Mouse (Mus musculus): ENCODE results near the gene Sod2. TPM values are rescaled to one million over a fixed set of nuclear protein-coding genes. Genes with fewer than 3 reads are reported as not detected.
"Not testable (repeated sequence)": the region's sequence is repeated elsewhere in the genome, so short reads cannot be mapped to it uniquely, and the experiment has no call there.

Sod2 gene
- total RNA-seq (2014; rRNA removed): 160 and 177 TPM in 2 replicates
- 121 and 128 TPM in 2 replicates for polyA plus RNA-seq (2015; fragmentation: Nextera tagmentation; extraction: Ambion mirVana)

- H3K27me3 ChIP-seq (ENCODE audit: insufficient read depth, low read length); H3K4me1 ChIP-seq (ENCODE audit: insufficient read depth, low read length); H3K36me3 ChIP-seq (ENCODE audit: insufficient read depth, low read length); DNase-seq (ENCODE audit: low spot score); H3K9me3 ChIP-seq (ENCODE audit: low read length); ATAC-seq (ENCODE audit: low FRiP score): not testable (repeated sequence)
- H3K4me3 ChIP-seq (ENCODE audit: low read depth, low read length): peak within 1 kb of the TSS; percentile 89
- peak within 1 kb of the TSS; percentile 85 for H3K27ac ChIP-seq (ENCODE audit: low read depth, low read length)
- peak within 1 kb of the TSS; percentile 82 for H3K9ac ChIP-seq (replicated peaks; ENCODE audit: low read length, poor library complexity, severe bottlenecking)
- peak within 1 kb of the TSS; percentile 69 for H3K4me2 ChIP-seq (ENCODE audit: low read depth, low read length, poor library complexity, severe bottlenecking)
- 95% methylated on average over 2 of the region's 2 CpGs for WGBS
These were observed at the start of gene Sod2 for GRCm38 (mm10) chr17:13006546-13006945. Sod2 (plus strand) TSS chr17:13006846.

GRCm38 (mm10) chr17:12959377-12959776 lies 47.3 kb upstream of the Sod2 start:
- ATAC-seq (ENCODE audit: low FRiP score); H3K36me3 ChIP-seq (ENCODE audit: insufficient read depth, low read length); H3K9me3 ChIP-seq (ENCODE audit: low read length); H3K27me3 ChIP-seq (ENCODE audit: insufficient read depth, low read length); H3K27ac ChIP-seq (ENCODE audit: low read depth, low read length); H3K9ac ChIP-seq (replicated peaks; ENCODE audit: low read length, poor library complexity, severe bottlenecking); H3K4me1 ChIP-seq (ENCODE audit: insufficient read depth, low read length); DNase-seq (ENCODE audit: low spot score): not testable (repeated sequence)
- 0% methylated on average over 1 of the region's 2 CpGs for WGBS
- H3K4me3 ChIP-seq (ENCODE audit: low read depth, low read length): peak overlapping the region; percentile 20; the same call in 1 of the 2 replicates
- peak overlapping the region; percentile 43 for H3K4me2 ChIP-seq (ENCODE audit: low read depth, low read length, poor library complexity, severe bottlenecking)

GRCm38 (mm10) chr17:12960331-12960873 lies 46.2 kb upstream of the Sod2 start, which contains the start of gene Acat2:
Acat2 (minus strand) TSS chr17:12960747.
- under 1% methylated on average over 41 of the region's 42 CpGs for WGBS
- ATAC-seq (ENCODE audit: low FRiP score) (peak; percentile 98), DNase-seq (ENCODE audit: low spot score) (peak; percentile 97)
- H3K4me1 ChIP-seq (ENCODE audit: insufficient read depth, low read length): peaks cover 4% of the 10 kb centered on the region; the same call in 1 of the 2 replicates
- peak within 1 kb of the TSS; percentile 58 for H3K4me3 ChIP-seq (ENCODE audit: low read depth, low read length)
- TF ChIP-seq CTCF (IDR thresholded peaks at IDR 0.05): 0 out of 2 replicates have a peak, but pooled peaks have one; percentile 2
- H3K9ac ChIP-seq (replicated peaks; ENCODE audit: low read length, poor library complexity, severe bottlenecking): peak within 1 kb of the TSS; percentile 69
- H3K36me3 ChIP-seq (ENCODE audit: insufficient read depth, low read length): 0 out of 2 replicates have a peak, but pooled peaks cover 3% of the 10 kb centered on the region
- peak within 1 kb of the TSS; percentile 64 for H3K4me2 ChIP-seq (ENCODE audit: low read depth, low read length, poor library complexity, severe bottlenecking)
- H3K27me3 ChIP-seq (ENCODE audit: insufficient read depth, low read length): no peaks in the 10 kb centered on the region
- H3K9me3 ChIP-seq (ENCODE audit: low read length): no peaks in the 10 kb centered on the region
- H3K27ac ChIP-seq (ENCODE audit: low read depth, low read length): peak within 1 kb of the TSS; percentile 87

- Histone ChIP-seq H3K4me3 (ENCODE audit: low read depth, low read length) (no peak overlapping the region), H3K27ac (ENCODE audit: low read depth, low read length) (no peak overlapping the region), H3K27me3 (ENCODE audit: insufficient read depth, low read length) (no peaks in the 10 kb centered on the region), H3K4me2 (ENCODE audit: low read depth, low read length, poor library complexity, severe bottlenecking) (no peak overlapping the region), H3K9me3 (ENCODE audit: low read length) (no peaks in the 10 kb centered on the region), H3K9ac (replicated peaks; ENCODE audit: low read length, poor library complexity, severe bottlenecking) (no peak overlapping the region), H3K4me1 (ENCODE audit: insufficient read depth, low read length) (peaks cover 4% of the 10 kb centered on the region; the same call in 1 of the 2 replicates), H3K36me3 (ENCODE audit: insufficient read depth, low read length) (peaks cover 14% of the 10 kb centered on the region)
- no peak for TF ChIP-seq CTCF (IDR thresholded peaks at IDR 0.05)
- WGBS: 92% methylated on average over 3 of the region's 3 CpGs
- DNase-seq (ENCODE audit: low spot score) (no peak), ATAC-seq (ENCODE audit: low FRiP score) (no peak)
These were observed 43.2 kb upstream of the Sod2 start for GRCm38 (mm10) chr17:12963476-12963875.

- no peaks in the 10 kb centered on the region for H3K4me1 ChIP-seq (ENCODE audit: insufficient read depth, low read length)
- WGBS: 86% methylated on average over 2 of the region's 2 CpGs
- no peak overlapping the region for H3K27ac ChIP-seq (ENCODE audit: low read depth, low read length)
- TF ChIP-seq CTCF (IDR thresholded peaks at IDR 0.05): no peak
- H3K36me3 ChIP-seq (ENCODE audit: insufficient read depth, low read length): peaks cover 17% of the 10 kb centered on the region
- no peak overlapping the region for H3K9ac ChIP-seq (replicated peaks; ENCODE audit: low read length, poor library complexity, severe bottlenecking)
- no peaks in the 10 kb centered on the region for H3K27me3 ChIP-seq (ENCODE audit: insufficient read depth, low read length)
- no peak for DNase-seq (ENCODE audit: low spot score)
- no peak for ATAC-seq (ENCODE audit: low FRiP score)
- H3K4me2 ChIP-seq (ENCODE audit: low read depth, low read length, poor library complexity, severe bottlenecking): no peak overlapping the region
- H3K4me3 ChIP-seq (ENCODE audit: low read depth, low read length): no peak overlapping the region
- H3K9me3 ChIP-seq (ENCODE audit: low read length): no peaks in the 10 kb centered on the region
These were observed 39.5 kb upstream of the Sod2 start for GRCm38 (mm10) chr17:12967173-12967572.

GRCm38 (mm10) chr17:12973851-12974250 lies 32.8 kb upstream of the Sod2 start:
- H3K9me3 ChIP-seq (ENCODE audit: low read length): no peaks in the 10 kb centered on the region
- H3K36me3 ChIP-seq (ENCODE audit: insufficient read depth, low read length): peaks cover 24% of the 10 kb centered on the region
- no peak overlapping the region for H3K4me3 ChIP-seq (ENCODE audit: low read depth, low read length)
- no peak for TF ChIP-seq CTCF (IDR thresholded peaks at IDR 0.05)
- H3K9ac ChIP-seq (replicated peaks; ENCODE audit: low read length, poor library complexity, severe bottlenecking): no peak overlapping the region
- H3K27me3 ChIP-seq (ENCODE audit: insufficient read depth, low read length): no peaks in the 10 kb centered on the region
- DNase-seq (ENCODE audit: low spot score) (no peak), ATAC-seq (ENCODE audit: low FRiP score) (no peak)
- no peak overlapping the region for H3K27ac ChIP-seq (ENCODE audit: low read depth, low read length)
- WGBS: 89% methylated on average over 2 of the region's 2 CpGs
- H3K4me1 ChIP-seq (ENCODE audit: insufficient read depth, low read length): no peaks in the 10 kb centered on the region
- H3K4me2 ChIP-seq (ENCODE audit: low read depth, low read length, poor library complexity, severe bottlenecking): no peak overlapping the region

All from midbrain, postnatal 0 days (tissue).